Mouse (Mus musculus) forebrain, embryonic 15.5 days (tissue): ENCODE results near the gene Tox2. TPM values are rescaled to one million over a fixed set of nuclear protein-coding genes. Genes with fewer than 3 reads are reported as not detected.
A peak's percentile ranks its signal among the peaks of the same experiment; 100 is the strongest.

Experiments
- ATAC-seq: fragments of 200-750 bp; cut with Nextera tagmentation; replicated peaks from 2 replicates; pipeline ENCODE4 v1.8.0; 2017; ENCODE audit warnings: mild to moderate bottlenecking, moderate TSS enrichment, moderate library complexity
- H3K27ac ChIP-seq: fragments of 300-500 bp; sonication (generic); replicated peaks from 2 replicates; pipeline ENCODE4 v1.5.1; 2015; ENCODE audit warnings: mild to moderate bottlenecking, inconsistent platforms
- H3K27me3 ChIP-seq: fragments of 300-500 bp; sonication (generic); 2 replicates; pipeline ENCODE4 v1.6.1; 2015; ENCODE audit warnings: inconsistent platforms
- H3K36me3 ChIP-seq: fragments of 300-500 bp; sonication (generic); 2 replicates; pipeline ENCODE4 v1.6.1; 2015; ENCODE audit warnings: mild to moderate bottlenecking, inconsistent platforms
- H3K4me1 ChIP-seq: fragments of 300-500 bp; sonication (generic); 2 replicates; pipeline ENCODE4 v1.6.1; 2015; ENCODE audit warnings: inconsistent platforms
- H3K4me2 ChIP-seq: fragments of 300-500 bp; sonication (generic); replicated peaks from 2 replicates; pipeline ENCODE4 v1.6.1; 2015; ENCODE audit warnings: mild to moderate bottlenecking, inconsistent platforms
- H3K4me3 ChIP-seq: fragments of 300-500 bp; sonication (generic); 2 replicates; pipeline ENCODE4 v1.5.1; 2015; ENCODE audit warnings: mild to moderate bottlenecking, inconsistent platforms
- H3K9ac ChIP-seq: fragments of 300-500 bp; sonication (generic); replicated peaks from 2 replicates; pipeline ENCODE4 v1.6.1; 2015; ENCODE audit warnings: mild to moderate bottlenecking, inconsistent platforms
- H3K9me3 ChIP-seq: fragments of 300-500 bp; sonication (generic); 2 replicates; pipeline ENCODE4 v1.6.1; 2016; ENCODE audit warnings: inconsistent platforms
- WGBS: fragments of 180-500 bp; shearing (Covaris S2); methylation state at CpG from one replicate; pipeline ENCODE4 v1.1.7; 2015; ENCODE audit warnings: mixed read lengths; 5-methylcytosine and 5-hydroxymethylcytosine counted together
- polyA plus RNA-seq: library from polyadenylated mRNA; unstranded; fragments of >200 nt; fragmentation: Nextera tagmentation; extraction: Ambion mirVana; gene quantifications from 2 replicates; pipeline ENCODE4 v1.2.1, GENCODE M21; 2015

The Tox2 gene
- 18.1 and 19.7 TPM in 2 replicates for polyA plus RNA-seq

DNA sequence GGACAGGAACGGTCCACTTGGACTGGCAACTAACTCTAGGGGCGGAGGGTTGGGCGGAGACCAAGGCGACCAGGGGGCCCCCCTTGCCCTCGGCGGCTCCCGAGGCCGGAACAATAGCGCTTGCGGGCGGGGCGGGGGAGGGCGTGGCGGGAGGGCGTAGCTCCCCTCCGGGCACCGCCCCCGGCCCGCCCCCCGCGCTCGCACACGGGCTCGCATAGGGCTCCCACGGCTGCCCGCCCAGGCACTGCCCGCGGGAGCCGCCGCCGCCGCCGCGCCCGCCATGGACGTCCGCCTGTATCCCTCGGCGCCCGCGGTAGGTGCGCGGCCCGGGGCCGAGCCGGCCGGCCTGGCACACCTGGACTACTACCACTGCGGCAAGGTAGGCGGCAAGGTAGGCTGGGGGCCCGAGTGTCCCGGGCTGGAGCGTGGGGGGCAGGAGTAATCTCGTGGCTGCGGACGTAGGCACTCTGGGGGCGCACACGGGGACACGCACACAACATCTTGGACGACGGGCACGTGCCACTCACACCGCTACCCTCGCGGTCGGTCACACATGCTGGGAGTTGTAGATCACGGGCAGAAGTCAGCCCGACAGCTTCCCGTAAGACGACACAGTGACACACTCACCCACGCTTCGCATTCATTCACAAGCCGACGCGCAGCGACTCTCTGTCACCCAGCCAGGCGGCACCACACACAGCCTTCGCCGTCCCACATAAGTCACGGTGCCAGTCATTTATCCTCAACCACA is at the start of gene Tox2:
Gene Tox2 (plus strand): TSS at position 242 of the 751 bp plus-strand sequence.
- H3K4me3 ChIP-seq = peak within 1 kb of the TSS; percentile 58
- H3K36me3 ChIP-seq = no peaks in the 10 kb centered on the region
- H3K9me3 ChIP-seq = no peaks in the 10 kb centered on the region
- peak within 1 kb of the TSS; percentile 57 for H3K27ac ChIP-seq
- H3K4me2 ChIP-seq = peak within 1 kb of the TSS; percentile 74
- H3K9ac ChIP-seq = peak within 1 kb of the TSS; percentile 64
- H3K4me1 ChIP-seq = peaks cover 35% of the 10 kb centered on the region
- peak; percentile 85 for ATAC-seq
- peaks cover 19% of the 10 kb centered on the region; the same call in 1 of the 2 replicates for H3K27me3 ChIP-seq
- under 1% methylated on average over 58 of the region's 79 CpGs for WGBS

DNA sequence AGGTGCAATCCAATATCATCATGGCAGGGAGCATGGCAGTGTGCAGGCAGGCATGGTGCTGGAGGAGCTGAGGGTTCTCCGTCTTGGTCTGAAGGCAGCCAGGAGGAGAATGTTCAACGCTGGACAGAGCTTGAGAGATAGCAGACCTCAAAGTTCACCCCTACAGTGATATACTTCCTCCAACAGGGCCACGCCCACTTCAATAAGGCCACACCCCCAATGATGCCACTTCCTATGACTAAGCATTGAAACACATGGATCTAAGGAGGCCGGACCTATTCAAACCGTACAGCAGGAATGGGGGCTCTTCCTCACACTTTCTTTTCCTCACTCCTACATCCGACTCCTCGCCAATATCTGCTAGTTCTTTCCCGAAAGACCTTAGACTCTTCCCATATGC is 48.3 kb upstream of the Tox2 start:
- 91% methylated on average over 8 of the region's 8 CpGs for WGBS
- no peak for ATAC-seq

GRCm38 (mm10) chr2:163158979-163159378 is 43.9 kb upstream of the Tox2 start:
- Histone ChIP-seq H3K4me3 (no peak overlapping the region), H3K4me2 (no peak overlapping the region), H3K9me3 (no peaks in the 10 kb centered on the region), H3K27ac (no peak overlapping the region), H3K4me1 (no peaks in the 10 kb centered on the region), H3K9ac (no peak overlapping the region), H3K27me3 (peaks cover 7% of the 10 kb centered on the region; the same call in 1 of the 2 replicates), H3K36me3 (no peaks in the 10 kb centered on the region)
- WGBS = 78% methylated on average over 9 of the region's 9 CpGs
- ATAC-seq = no peak

More for the DNA sequence above, 48.3 kb upstream of the Tox2 start:
- Histone ChIP-seq H3K27me3 (peaks cover 9% of the 10 kb centered on the region; the same call in 1 of the 2 replicates), H3K9me3 (no peaks in the 10 kb centered on the region), H3K27ac (no peak overlapping the region), H3K4me1 (peaks cover 9% of the 10 kb centered on the region), H3K36me3 (no peaks in the 10 kb centered on the region), H3K4me3 (no peak overlapping the region), H3K4me2 (no peak overlapping the region), H3K9ac (no peak overlapping the region)

DNA sequence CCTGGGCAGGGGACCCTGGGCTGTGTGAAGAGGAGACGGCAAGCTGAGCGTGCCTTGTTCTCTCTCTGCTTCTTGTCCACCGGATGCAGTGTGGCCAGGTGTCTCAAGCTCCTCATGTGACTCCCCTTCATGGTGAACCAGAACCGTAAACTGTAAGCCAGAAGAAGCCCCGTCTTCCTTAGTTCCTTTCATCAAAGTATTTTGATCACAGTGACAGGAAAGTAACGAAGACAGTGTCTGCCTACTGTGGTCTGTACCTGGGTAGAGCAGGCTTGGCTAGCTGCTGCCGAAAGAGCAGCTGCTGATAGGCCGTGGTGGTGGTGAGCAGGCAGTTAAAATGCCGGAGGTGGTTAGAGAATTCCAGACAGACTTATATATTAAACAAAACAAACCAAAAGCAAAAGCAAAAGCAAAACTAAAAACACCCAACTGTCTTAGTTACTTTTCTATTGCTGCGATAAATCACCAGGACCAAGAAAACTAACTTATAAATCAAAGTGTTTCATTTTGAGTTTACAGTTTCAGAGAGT is 38.4 kb upstream of the Tox2 start:
- H3K4me3 ChIP-seq = no peak overlapping the region
- no peaks in the 10 kb centered on the region for H3K36me3 ChIP-seq
- no peak overlapping the region for H3K4me2 ChIP-seq
- no peak overlapping the region for H3K27ac ChIP-seq
- WGBS = 91% methylated on average over 10 of the region's 10 CpGs
- no peaks in the 10 kb centered on the region for H3K4me1 ChIP-seq
- no peaks in the 10 kb centered on the region; the same call in 1 of the 2 replicates for H3K27me3 ChIP-seq
- no peaks in the 10 kb centered on the region for H3K9me3 ChIP-seq
- no peak for ATAC-seq
- H3K9ac ChIP-seq = no peak overlapping the region

- Histone ChIP-seq H3K4me2 (no peak overlapping the region), H3K27me3 (no peaks in the 10 kb centered on the region; the same call in 1 of the 2 replicates), H3K27ac (no peak overlapping the region), H3K4me1 (no peaks in the 10 kb centered on the region), H3K4me3 (no peak overlapping the region), H3K9ac (no peak overlapping the region), H3K9me3 (no peaks in the 10 kb centered on the region), H3K36me3 (no peaks in the 10 kb centered on the region)
- WGBS = 65% methylated on average over 13 of the region's 13 CpGs
- no peak for ATAC-seq
Observed at GRCm38 (mm10) chr2:163166067-163166805, 36.7 kb upstream of the Tox2 start.

- 80% methylated on average over 11 of the region's 11 CpGs for WGBS
- H3K4me2 ChIP-seq = no peak overlapping the region
- H3K9me3 ChIP-seq = no peaks in the 10 kb centered on the region
Observed at GRCm38 (mm10) chr2:163171891-163172290, 31.0 kb upstream of the Tox2 start.

GRCm38 (mm10) chr2:163174066-163174465 is 28.9 kb upstream of the Tox2 start:
- WGBS = 28% methylated on average over 7 of the region's 7 CpGs
- H3K9ac ChIP-seq = no peak overlapping the region
- H3K4me1 ChIP-seq = peaks cover 12% of the 10 kb centered on the region
- H3K9me3 ChIP-seq = no peaks in the 10 kb centered on the region
- H3K27me3 ChIP-seq = no peaks in the 10 kb centered on the region; the same call in 1 of the 2 replicates
- no peaks in the 10 kb centered on the region for H3K36me3 ChIP-seq
- H3K4me2 ChIP-seq = no peak overlapping the region
- ATAC-seq = no peak
- H3K4me3 ChIP-seq = no peak overlapping the region
- no peak overlapping the region for H3K27ac ChIP-seq

More at GRCm38 (mm10) chr2:163171891-163172290, 31.0 kb upstream of the Tox2 start:
- H3K36me3 ChIP-seq = no peaks in the 10 kb centered on the region
- H3K27me3 ChIP-seq = no peaks in the 10 kb centered on the region; the same call in 1 of the 2 replicates
- H3K9ac ChIP-seq = no peak overlapping the region
- peaks cover 12% of the 10 kb centered on the region for H3K4me1 ChIP-seq
- no peak for ATAC-seq
- no peak overlapping the region for H3K4me3 ChIP-seq
- H3K27ac ChIP-seq = no peak overlapping the region

DNA sequence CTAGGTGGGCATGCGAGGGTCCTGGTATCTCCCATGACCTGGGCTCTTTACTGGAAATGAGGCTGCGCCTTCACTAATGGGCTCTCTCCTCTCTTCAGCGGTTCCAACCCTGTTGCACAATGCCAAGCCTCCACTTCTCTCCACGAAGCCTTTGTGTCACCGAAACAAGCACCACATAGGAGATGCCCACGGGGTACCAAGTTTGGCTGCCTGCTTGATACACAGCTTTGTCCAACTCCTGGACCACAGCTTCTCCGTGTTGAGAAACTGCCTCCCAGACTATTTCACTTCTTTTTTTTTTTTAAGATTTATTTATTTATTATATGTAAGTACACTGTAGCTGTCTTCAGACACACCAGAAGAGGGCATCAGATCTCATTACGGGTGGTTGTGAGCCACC is 27.1 kb upstream of the Tox2 start:
- no peak overlapping the region for H3K9ac ChIP-seq
- H3K4me3 ChIP-seq = no peak overlapping the region
- H3K36me3 ChIP-seq = no peaks in the 10 kb centered on the region
- H3K9me3 ChIP-seq = no peaks in the 10 kb centered on the region
- H3K4me1 ChIP-seq = peaks cover 12% of the 10 kb centered on the region
- no peak overlapping the region for H3K27ac ChIP-seq
- no peaks in the 10 kb centered on the region for H3K27me3 ChIP-seq
- ATAC-seq = no peak
- 86% methylated on average over 8 of the region's 8 CpGs for WGBS
- no peak overlapping the region for H3K4me2 ChIP-seq

GRCm38 (mm10) chr2:163176502-163176901 is 26.4 kb upstream of the Tox2 start:
- peaks cover 12% of the 10 kb centered on the region for H3K4me1 ChIP-seq
- H3K4me2 ChIP-seq = no peak overlapping the region
- no peak overlapping the region for H3K4me3 ChIP-seq
- 76% methylated on average over 7 of the region's 7 CpGs for WGBS
- no peak overlapping the region for H3K9ac ChIP-seq
- H3K27ac ChIP-seq = no peak overlapping the region
- H3K36me3 ChIP-seq = no peaks in the 10 kb centered on the region
- H3K9me3 ChIP-seq = no peaks in the 10 kb centered on the region
- ATAC-seq = no peak
- no peaks in the 10 kb centered on the region for H3K27me3 ChIP-seq

DNA sequence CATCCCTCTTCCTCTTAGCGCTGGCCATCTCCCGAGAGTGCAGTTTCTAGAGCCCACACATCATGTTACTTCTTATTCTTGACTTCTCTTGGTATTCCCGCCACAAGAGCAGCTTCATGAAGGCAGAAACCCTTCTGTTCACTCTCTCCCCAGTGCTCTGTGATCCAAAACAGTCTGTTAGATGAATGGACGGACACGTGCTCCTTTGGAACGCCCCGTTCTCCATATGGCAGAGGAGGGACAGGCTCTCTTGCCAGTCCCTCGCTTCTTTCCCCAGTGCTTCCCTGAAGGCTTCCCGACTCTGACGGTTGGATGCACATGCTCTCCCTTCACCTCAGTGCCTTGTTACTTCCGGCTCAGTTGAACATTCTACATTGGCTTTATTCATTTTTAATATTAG is 15.4 kb upstream of the Tox2 start:
- peak; percentile 51; the same call in 1 of the 2 replicates for ATAC-seq
- Histone ChIP-seq H3K36me3 (no peaks in the 10 kb centered on the region), H3K4me3 (no peak overlapping the region), H3K27me3 (no peaks in the 10 kb centered on the region), H3K27ac (no peak overlapping the region), H3K9me3 (no peaks in the 10 kb centered on the region), H3K9ac (no peak overlapping the region), H3K4me2 (no peak overlapping the region), H3K4me1 (peaks cover 21% of the 10 kb centered on the region)
- WGBS = 47% methylated on average over 11 of the region's 11 CpGs

DNA sequence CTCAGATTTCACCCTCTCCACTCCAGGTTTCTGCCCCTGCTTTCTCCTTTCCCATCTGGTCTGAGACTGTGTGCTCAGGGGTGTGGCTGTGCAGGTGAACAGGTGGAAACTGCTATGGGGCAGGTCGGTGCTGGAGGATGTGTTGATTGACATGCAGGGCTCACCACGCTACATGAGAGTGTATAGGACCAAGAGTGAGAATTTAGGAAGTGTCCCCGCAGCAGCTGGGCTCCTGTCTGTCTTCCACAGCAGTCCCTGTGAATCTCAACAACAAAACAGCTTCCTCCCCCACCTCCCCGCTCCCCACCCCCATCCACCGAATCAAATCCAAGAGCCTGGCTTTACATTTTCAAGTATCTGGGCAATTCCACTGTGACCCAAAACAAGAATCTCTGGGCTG is 13.3 kb upstream of the Tox2 start:
- H3K4me2 ChIP-seq = no peak overlapping the region
- WGBS = 11% methylated on average over 5 of the region's 5 CpGs
- no peaks in the 10 kb centered on the region for H3K9me3 ChIP-seq
- no peaks in the 10 kb centered on the region for H3K27me3 ChIP-seq
- peaks cover 33% of the 10 kb centered on the region for H3K4me1 ChIP-seq
- H3K27ac ChIP-seq = no peak overlapping the region
- no peaks in the 10 kb centered on the region for H3K36me3 ChIP-seq
- H3K4me3 ChIP-seq = no peak overlapping the region
- ATAC-seq = 0 out of 2 replicates have a peak, but pooled peaks have one; percentile 41
- H3K9ac ChIP-seq = no peak overlapping the region

DNA sequence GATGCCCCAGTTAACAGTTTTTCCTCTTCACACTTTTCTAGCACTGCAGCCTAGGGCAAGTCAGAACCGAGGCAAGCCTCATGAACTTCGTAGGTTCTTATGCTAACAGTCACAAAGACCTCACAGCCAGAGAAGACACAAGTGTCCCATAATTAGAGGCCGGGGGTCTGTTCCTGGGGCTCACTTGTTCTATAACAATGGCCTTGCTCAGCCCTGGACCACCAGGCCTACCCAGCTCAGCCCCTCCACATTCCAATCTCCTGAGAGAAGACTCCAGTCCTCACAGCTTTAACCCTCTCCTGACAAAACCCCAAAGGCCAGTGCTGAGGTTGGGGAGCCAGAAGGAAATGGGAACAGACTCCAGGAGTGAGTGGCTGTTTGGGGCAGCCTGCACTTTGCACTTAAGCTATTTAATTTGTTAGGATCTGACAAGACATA is 12.9 kb upstream of the Tox2 start:
- ATAC-seq = peak; percentile 46; the same call in 1 of the 2 replicates
- H3K36me3 ChIP-seq = no peaks in the 10 kb centered on the region
- H3K9ac ChIP-seq = no peak overlapping the region
- 4% methylated on average over 3 of the region's 3 CpGs for WGBS
- no peaks in the 10 kb centered on the region for H3K27me3 ChIP-seq
- no peak overlapping the region for H3K4me2 ChIP-seq
- peaks cover 37% of the 10 kb centered on the region for H3K4me1 ChIP-seq
- H3K27ac ChIP-seq = no peak overlapping the region
- no peaks in the 10 kb centered on the region for H3K9me3 ChIP-seq
- H3K4me3 ChIP-seq = no peak overlapping the region
